Mouse (Mus musculus) forebrain, embryonic 14.5 days (tissue): ENCODE data around the gene 4930595D18Rik. TPM values are rescaled to one million over a fixed set of nuclear protein-coding genes. Genes with fewer than 3 reads are reported as not detected.

Experiments
- ATAC-seq: fragments of 200-750 bp; cut with Nextera tagmentation; 2 replicates; pipeline ENCODE4 v1.8.0; 2017; ENCODE audit warnings: mild to moderate bottlenecking, moderate library complexity
- DNase-seq: peaks from one replicate; pipeline ENCODE4 v3.0.0-alpha.2; 2015; ENCODE audit warnings: low spot score
- H3K27ac ChIP-seq: fragments of 300-500 bp; sonication (generic); 2 replicates; pipeline ENCODE4 v1.5.1; 2014; ENCODE audit warnings: low read depth, mild to moderate bottlenecking, control low read depth, low read length, moderate library complexity
- H3K27me3 ChIP-seq: fragments of 300-500 bp; sonication (generic); replicated peaks from 2 replicates; pipeline ENCODE4 v1.6.1; 2014; ENCODE audit warnings: low read length, control low read depth, mixed read lengths; ENCODE audit not compliant: control insufficient read depth, insufficient read depth
- H3K36me3 ChIP-seq: fragments of 300-500 bp; sonication (generic); 2 replicates; pipeline ENCODE4 v1.6.1; 2014; ENCODE audit warnings: low read length, control low read depth; ENCODE audit not compliant: control insufficient read depth, insufficient read depth
- H3K4me1 ChIP-seq: fragments of 300-500 bp; sonication (generic); 2 replicates; pipeline ENCODE4 v1.6.1; 2014; ENCODE audit warnings: antibody characterized with exemption, low read length, control low read depth; ENCODE audit not compliant: control insufficient read depth, insufficient read depth
- H3K4me2 ChIP-seq: fragments of 300-500 bp; sonication (generic); 2 replicates; pipeline ENCODE4 v1.6.1; 2014; ENCODE audit warnings: mild to moderate bottlenecking, control low read depth, low read length
- H3K4me3 ChIP-seq: fragments of 300-500 bp; sonication (generic); 2 replicates; pipeline ENCODE4 v1.5.1; 2014; ENCODE audit warnings: low read depth, low read length, control low read depth
- H3K9ac ChIP-seq: fragments of 300-500 bp; sonication (generic); 2 replicates; pipeline ENCODE4 v1.6.1; 2014; ENCODE audit warnings: mild to moderate bottlenecking, low read length, control low read depth, moderate library complexity
- H3K9me3 ChIP-seq: fragments of 300-500 bp; sonication (generic); replicated peaks from 2 replicates; pipeline ENCODE4 v1.6.1; 2016; ENCODE audit warnings: low read length, control low read depth, mixed read lengths; ENCODE audit not compliant: control insufficient read depth
- WGBS: fragments of 180-500 bp; shearing (Covaris S2); extraction: QIAGEN DNeasy Blood & Tissue Kit; methylation state at CpG from one replicate; pipeline ENCODE4 v1.1.7; 2014; 5-methylcytosine and 5-hydroxymethylcytosine counted together
- polyA plus RNA-seq: library from polyadenylated mRNA; unstranded; fragments of >200 nt; fragmentation: Nextera tagmentation; extraction: Ambion mirVana; gene quantifications from 2 replicates; pipeline ENCODE4 v1.2.1, GENCODE M21; 2014

4930595D18Rik gene
- not detected in 2 replicates for polyA plus RNA-seq

- Histone ChIP-seq H3K36me3 (0 out of 2 replicates have a peak, but pooled peaks cover 2% of the 10 kb centered on the region), H3K27me3 (no peaks in the 10 kb centered on the region), H3K27ac (no peak within 1 kb of the TSS), H3K4me2 (no peak within 1 kb of the TSS), H3K4me1 (no peaks in the 10 kb centered on the region), H3K9me3 (no peaks in the 10 kb centered on the region), H3K9ac (no peak within 1 kb of the TSS), H3K4me3 (no peak within 1 kb of the TSS)
- ATAC-seq (no peak), DNase-seq (no peak)
- 85% methylated on average over 5 of the region's 5 CpGs for WGBS
Observed at GRCm38 (mm10) chr12:111184476-111184875, at the start of gene 4930595D18Rik. 4930595D18Rik (minus strand) TSS chr12:111184491.

- WGBS: 96% methylated on average over 4 of the region's 4 CpGs
- H3K9ac ChIP-seq: no peak overlapping the region
- H3K36me3 ChIP-seq: peaks cover 10% of the 10 kb centered on the region
- H3K27me3 ChIP-seq: no peaks in the 10 kb centered on the region
- H3K4me1 ChIP-seq: no peaks in the 10 kb centered on the region
- H3K9me3 ChIP-seq: no peaks in the 10 kb centered on the region
- H3K27ac ChIP-seq: no peak overlapping the region
- H3K4me3 ChIP-seq: no peak overlapping the region
- no peak overlapping the region for H3K4me2 ChIP-seq
- ATAC-seq: no peak
- DNase-seq: no peak
Observed at GRCm38 (mm10) chr12:111233798-111234197, 49.5 kb upstream of the 4930595D18Rik start.

GRCm38 (mm10) chr12:111230793-111231192, 46.5 kb upstream of the 4930595D18Rik start:
- no peaks in the 10 kb centered on the region for H3K4me1 ChIP-seq
- WGBS: 99% methylated on average over 2 of the region's 2 CpGs
- no peak overlapping the region for H3K4me2 ChIP-seq
- H3K36me3 ChIP-seq: no peaks in the 10 kb centered on the region
- H3K9me3 ChIP-seq: no peaks in the 10 kb centered on the region
- H3K9ac ChIP-seq: no peak overlapping the region
- no peak for ATAC-seq
- no peak overlapping the region for H3K4me3 ChIP-seq
- H3K27me3 ChIP-seq: no peaks in the 10 kb centered on the region
- no peak overlapping the region for H3K27ac ChIP-seq
- no peak for DNase-seq

- ATAC-seq: no peak
Observed at GRCm38 (mm10) chr12:111228488-111228887, 44.2 kb upstream of the 4930595D18Rik start.

GRCm38 (mm10) chr12:111227410-111227809, 43.1 kb upstream of the 4930595D18Rik start:
- ATAC-seq (no peak), DNase-seq (no peak)
- Histone ChIP-seq H3K4me1 (no peaks in the 10 kb centered on the region), H3K4me2 (no peak overlapping the region), H3K4me3 (no peak overlapping the region), H3K27me3 (no peaks in the 10 kb centered on the region), H3K36me3 (peaks cover 8% of the 10 kb centered on the region; the same call in 1 of the 2 replicates), H3K27ac (no peak overlapping the region), H3K9me3 (no peaks in the 10 kb centered on the region), H3K9ac (no peak overlapping the region)
- 86% methylated on average over 4 of the region's 4 CpGs for WGBS

More at GRCm38 (mm10) chr12:111228488-111228887, 44.2 kb upstream of the 4930595D18Rik start:
- Histone ChIP-seq H3K27ac (no peak overlapping the region), H3K4me2 (no peak overlapping the region), H3K27me3 (no peaks in the 10 kb centered on the region), H3K4me1 (no peaks in the 10 kb centered on the region), H3K9ac (no peak overlapping the region), H3K9me3 (no peaks in the 10 kb centered on the region), H3K4me3 (no peak overlapping the region), H3K36me3 (no peaks in the 10 kb centered on the region)
- 97% methylated on average over 5 of the region's 5 CpGs for WGBS
- no peak for DNase-seq

- Histone ChIP-seq H3K27ac (no peak overlapping the region), H3K9ac (no peak overlapping the region), H3K4me3 (no peak overlapping the region), H3K27me3 (no peaks in the 10 kb centered on the region), H3K4me1 (no peaks in the 10 kb centered on the region), H3K36me3 (peaks cover 25% of the 10 kb centered on the region), H3K4me2 (no peak overlapping the region), H3K9me3 (0 out of 2 replicates have a peak, but pooled peaks cover 8% of the 10 kb centered on the region)
- no peak for ATAC-seq
- WGBS: 82% methylated on average over 10 of the region's 10 CpGs
- no peak for DNase-seq
Observed at GRCm38 (mm10) chr12:111225197-111225780, 41.0 kb upstream of the 4930595D18Rik start.

GRCm38 (mm10) chr12:111218867-111219266, 34.6 kb upstream of the 4930595D18Rik start:
- Histone ChIP-seq H3K4me2 (no peak overlapping the region), H3K9ac (no peak overlapping the region), H3K4me3 (no peak overlapping the region), H3K36me3 (peaks cover 25% of the 10 kb centered on the region), H3K4me1 (no peaks in the 10 kb centered on the region), H3K27ac (no peak overlapping the region), H3K9me3 (0 out of 2 replicates have a peak, but pooled peaks cover 8% of the 10 kb centered on the region), H3K27me3 (no peaks in the 10 kb centered on the region)
- DNase-seq (no peak), ATAC-seq (no peak)
- 96% methylated on average over 6 of the region's 6 CpGs for WGBS

- Histone ChIP-seq H3K36me3 (no peaks in the 10 kb centered on the region), H3K9ac (no peak overlapping the region), H3K27me3 (no peaks in the 10 kb centered on the region), H3K27ac (no peak overlapping the region), H3K4me1 (no peaks in the 10 kb centered on the region), H3K4me3 (no peak overlapping the region), H3K4me2 (no peak overlapping the region), H3K9me3 (no peaks in the 10 kb centered on the region)
- DNase-seq: no peak
- no peak for ATAC-seq
- WGBS: 72% methylated on average over 5 of the region's 5 CpGs
Observed at GRCm38 (mm10) chr12:111211729-111212128, 27.4 kb upstream of the 4930595D18Rik start.

- Histone ChIP-seq H3K4me1 (peaks cover 4% of the 10 kb centered on the region), H3K4me3 (no peak overlapping the region), H3K27ac (no peak overlapping the region), H3K36me3 (no peaks in the 10 kb centered on the region), H3K9me3 (no peaks in the 10 kb centered on the region), H3K9ac (no peak overlapping the region), H3K27me3 (no peaks in the 10 kb centered on the region), H3K4me2 (no peak overlapping the region)
- no peak for ATAC-seq
- WGBS: 84% methylated on average over 3 of the region's 3 CpGs
- no peak for DNase-seq
Observed at GRCm38 (mm10) chr12:111207641-111208040, 23.4 kb upstream of the 4930595D18Rik start.
